18 mouse cellular contexts compared by ENCODE assay signal in genomic region chr2:93677231-93677630, GRCm38 (mm10). TPM values are rescaled to one million over a fixed set of nuclear protein-coding genes. Genes with fewer than 3 reads are reported as not detected.
DNase-seq lines count a peak whose midpoint lies in the region; ATAC-seq and TF ChIP-seq lines count a peak whose summit lies in the region.
"Had no signal": no experiment of that assay in that cellular context is flagged by ENCODE, and none has a peak within 500 bp of the region (broad histone marks: within the 10 kb centered on the region; RNA-seq: fewer than 3 reads in every experiment).

No protein-coding gene starts in this region.

- H3K27me3 ChIP-seq in forebrain, embryonic 10.5 days (ENCODE audit: poor library complexity, severe bottlenecking) = peaks cover 6% of the 10 kb centered on the region; the same call in 1 of the 2 replicates
- H3K27me3 ChIP-seq in forebrain, embryonic 12.5 days = 0 out of 2 replicates have a peak, but pooled peaks cover 5% of the 10 kb centered on the region
- no peaks in the 10 kb centered on the region for H3K27me3 ChIP-seq in hindbrain, embryonic 15.5 days
- no peaks in the 10 kb centered on the region for H3K27me3 ChIP-seq in hindbrain, embryonic 14.5 days (ENCODE audit: control insufficient read depth, insufficient read depth, low read length)
- H3K27me3 ChIP-seq in hindbrain, embryonic 16.5 days (replicated peaks; ENCODE audit: control insufficient read depth, insufficient read depth, low read length) = no peaks in the 10 kb centered on the region
- no peaks in the 10 kb centered on the region for H3K27me3 ChIP-seq in hindbrain, postnatal 0 days (ENCODE audit: insufficient read depth, low read length)
- H3K27me3 ChIP-seq: forebrain, embryonic 13.5 days; heart, embryonic 13.5 days had no signal

- H3K9me3 ChIP-seq in forebrain, embryonic 10.5 days = no peaks in the 10 kb centered on the region
- no peaks in the 10 kb centered on the region for H3K9me3 ChIP-seq in forebrain, embryonic 12.5 days
- H3K9me3 ChIP-seq in hindbrain, embryonic 15.5 days = no peaks in the 10 kb centered on the region
- H3K9me3 ChIP-seq in hindbrain, embryonic 14.5 days (ENCODE audit: control insufficient read depth, low read length) = no peaks in the 10 kb centered on the region
- H3K9me3 ChIP-seq in hindbrain, embryonic 16.5 days (ENCODE audit: control insufficient read depth, low read length) = no peaks in the 10 kb centered on the region
- no peaks in the 10 kb centered on the region for H3K9me3 ChIP-seq in hindbrain, postnatal 0 days (ENCODE audit: low read length)
- H3K9me3 ChIP-seq: forebrain, embryonic 13.5 days; G1E; heart, embryonic 13.5 days had no signal

- H3K27ac ChIP-seq in forebrain, embryonic 10.5 days = 0 out of 2 replicates have a peak overlapping the region, but pooled peaks have one; percentile 3
- H3K27ac ChIP-seq in forebrain, embryonic 12.5 days = no peak overlapping the region
- H3K27ac ChIP-seq in hindbrain, embryonic 15.5 days (replicated peaks) = no peak overlapping the region
- H3K27ac ChIP-seq in hindbrain, embryonic 14.5 days = no peak overlapping the region
- no peak overlapping the region for H3K27ac ChIP-seq in hindbrain, embryonic 16.5 days (ENCODE audit: low read depth, low read length)
- no peak overlapping the region for H3K27ac ChIP-seq in hindbrain, postnatal 0 days
- H3K27ac ChIP-seq: forebrain, embryonic 13.5 days; heart, embryonic 13.5 days had no signal

- no peak for ATAC-seq in forebrain, embryonic 12.5 days (ENCODE audit: low FRiP score)
- 0 out of 2 replicates have a peak, but pooled peaks have one; percentile 19 for ATAC-seq in hindbrain, embryonic 15.5 days (ENCODE audit: low FRiP score, low read depth)
- ATAC-seq in hindbrain, embryonic 14.5 days (ENCODE audit: low FRiP score) = no peak
- 0 out of 2 replicates have a peak, but pooled peaks have one; percentile 9 for ATAC-seq in hindbrain, embryonic 16.5 days
- ATAC-seq in hindbrain, postnatal 0 days = 0 out of 2 replicates have a peak, but pooled peaks have one; percentile 41
- ATAC-seq: forebrain, embryonic 13.5 days; forebrain, postnatal 0 days; intestine, embryonic 16.5 days had no signal

- peaks cover 47% of the 10 kb centered on the region for H3K4me1 ChIP-seq in forebrain, embryonic 10.5 days
- H3K4me1 ChIP-seq in forebrain, embryonic 12.5 days = peaks cover 8% of the 10 kb centered on the region; the same call in 1 of the 2 replicates
- no peaks in the 10 kb centered on the region for H3K4me1 ChIP-seq in hindbrain, embryonic 15.5 days (replicated peaks)
- H3K4me1 ChIP-seq in hindbrain, embryonic 14.5 days (replicated peaks; ENCODE audit: control insufficient read depth, insufficient read depth, low read length) = 0 out of 2 replicates have a peak, but pooled peaks cover 5% of the 10 kb centered on the region
- H3K4me1 ChIP-seq in hindbrain, embryonic 16.5 days (ENCODE audit: control insufficient read depth, insufficient read depth, low read depth, low read length) = no peaks in the 10 kb centered on the region
- no peaks in the 10 kb centered on the region for H3K4me1 ChIP-seq in hindbrain, postnatal 0 days (ENCODE audit: insufficient read depth, low read length)
- H3K4me1 ChIP-seq: forebrain, embryonic 13.5 days had no signal

- 94% methylated on average over 14 of the region's 14 CpGs for WGBS in forebrain, embryonic 10.5 days
- 90% methylated on average over 14 of the region's 14 CpGs for WGBS in forebrain, embryonic 12.5 days
- 79% methylated on average over 14 of the region's 14 CpGs for WGBS in hindbrain, embryonic 15.5 days
- 92% methylated on average over 14 of the region's 14 CpGs for WGBS in hindbrain, embryonic 14.5 days
- 74% methylated on average over 14 of the region's 14 CpGs for WGBS in hindbrain, embryonic 16.5 days
- WGBS in hindbrain, postnatal 0 days = 65% methylated on average over 14 of the region's 14 CpGs

- TF ChIP-seq CTCF in hindbrain, postnatal 0 days (IDR thresholded peaks at IDR 0.05; ENCODE audit: low read depth) = no peak

- H3K9ac ChIP-seq in forebrain, embryonic 12.5 days = no peak overlapping the region
- no peak overlapping the region for H3K9ac ChIP-seq in hindbrain, embryonic 15.5 days
- no peak overlapping the region for H3K9ac ChIP-seq in hindbrain, embryonic 14.5 days
- H3K9ac ChIP-seq in hindbrain, embryonic 16.5 days (ENCODE audit: low read depth, low read length) = no peak overlapping the region
- H3K9ac ChIP-seq in hindbrain, postnatal 0 days (replicated peaks; ENCODE audit: low read length) = no peak overlapping the region
- H3K9ac ChIP-seq: forebrain, embryonic 13.5 days; forebrain, postnatal 0 days; heart, embryonic 13.5 days had no signal

- no peak overlapping the region for H3K4me3 ChIP-seq in forebrain, embryonic 10.5 days
- no peak overlapping the region for H3K4me3 ChIP-seq in forebrain, embryonic 12.5 days (replicated peaks)
- no peak overlapping the region for H3K4me3 ChIP-seq in hindbrain, embryonic 15.5 days
- no peak overlapping the region for H3K4me3 ChIP-seq in hindbrain, embryonic 14.5 days (replicated peaks; ENCODE audit: low read length)
- H3K4me3 ChIP-seq in hindbrain, embryonic 16.5 days (ENCODE audit: low read length) = no peak overlapping the region
- H3K4me3 ChIP-seq in hindbrain, postnatal 0 days (ENCODE audit: low read length) = no peak overlapping the region
- H3K4me3 ChIP-seq: forebrain, embryonic 13.5 days; heart, embryonic 13.5 days had no signal

- no peak overlapping the region for H3K4me2 ChIP-seq in forebrain, embryonic 12.5 days
- no peak overlapping the region for H3K4me2 ChIP-seq in hindbrain, embryonic 15.5 days
- no peak overlapping the region for H3K4me2 ChIP-seq in hindbrain, embryonic 14.5 days (replicated peaks)
- H3K4me2 ChIP-seq in hindbrain, embryonic 16.5 days (ENCODE audit: low read length) = no peak overlapping the region
- H3K4me2 ChIP-seq in hindbrain, postnatal 0 days (ENCODE audit: low read depth, low read length) = no peak overlapping the region
- H3K4me2 ChIP-seq: forebrain, embryonic 13.5 days; heart, embryonic 13.5 days had no signal

- peaks cover 42% of the 10 kb centered on the region for H3K36me3 ChIP-seq in forebrain, embryonic 10.5 days (replicated peaks)
- no peaks in the 10 kb centered on the region for H3K36me3 ChIP-seq in forebrain, embryonic 12.5 days (replicated peaks)
- H3K36me3 ChIP-seq in hindbrain, embryonic 15.5 days = no peaks in the 10 kb centered on the region
- H3K36me3 ChIP-seq in hindbrain, embryonic 14.5 days (replicated peaks; ENCODE audit: control insufficient read depth, insufficient read depth) = no peaks in the 10 kb centered on the region
- no peaks in the 10 kb centered on the region for H3K36me3 ChIP-seq in hindbrain, embryonic 16.5 days (ENCODE audit: control insufficient read depth, insufficient read depth, low read length)
- no peaks in the 10 kb centered on the region for H3K36me3 ChIP-seq in hindbrain, postnatal 0 days (ENCODE audit: insufficient read depth, low read length)
- H3K36me3 ChIP-seq: G1E; heart, embryonic 13.5 days had no signal

- no peak for DNase-seq in forebrain, embryonic 10.5 days (ENCODE audit: extremely low spot score, low spot score)
- DNase-seq in hindbrain, embryonic 14.5 days (ENCODE audit: low spot score) = no peak
- no peak for DNase-seq in hindbrain, postnatal 0 days (ENCODE audit: low spot score)
- DNase-seq: adrenal gland, adult 8-10 months; adrenal gland, postnatal 36 days; cerebellum, adult 9-10 months; forebrain, postnatal 0 days; gastrocnemius, postnatal 25 days; heart, postnatal 36 days; kidney, adult 2 months had no signal

RNA-seq across cellular contexts. Expression of gene Alx4, which starts 35.0 kb away (rescaled TPM):
- 20.1 and 20.4 TPM in 2 replicates for polyA plus RNA-seq in forebrain, embryonic 10.5 days (2016; fragmentation: Nextera tagmentation; extraction: Ambion mirVana)
- 5.2 and 5.9 TPM in 2 replicates for polyA plus RNA-seq in forebrain, embryonic 12.5 days (2016; fragmentation: Nextera tagmentation; extraction: Ambion mirVana)
- 0.45 and 0.71 TPM in 2 replicates for polyA plus RNA-seq in hindbrain, embryonic 15.5 days (2015; fragmentation: Nextera tagmentation; extraction: Ambion mirVana)
- 0.46 and 0.53 TPM in 2 replicates for polyA plus RNA-seq in hindbrain, embryonic 14.5 days (2014; fragmentation: Nextera tagmentation; extraction: Ambion mirVana)
- polyA plus RNA-seq in hindbrain, embryonic 16.5 days (2015; fragmentation: Nextera tagmentation; extraction: Ambion mirVana) = 0.60 and 0.64 TPM in 2 replicates
- total RNA-seq in hindbrain, postnatal 0 days (2014; rRNA removed) = 3.1 and 3.3 TPM in 2 replicates
- 0.54 and 0.61 TPM in 2 replicates for polyA plus RNA-seq in hindbrain, postnatal 0 days (2015; fragmentation: Nextera tagmentation; extraction: Ambion mirVana)
- polyA plus RNA-seq: G1E; heart, postnatal 0 days had no signal

Comparison
In these comparisons a context has a peak if more than half of its experiments do, and no peak if none do; other contexts are left out.
1. ATAC-seq: peak in hindbrain, embryonic 15.5 days (single experiment), hindbrain, embryonic 16.5 days (single experiment) and hindbrain, postnatal 0 days (single experiment); none in forebrain, embryonic 12.5 days (single experiment) and hindbrain, embryonic 14.5 days (single experiment).